In genomic region chr8:13412891-13413558, GRCm38 (mm10) we compare ENCODE assay signal across 9 mouse cellular contexts. TPM values are rescaled to one million over a fixed set of nuclear protein-coding genes. Genes with fewer than 3 reads are reported as not detected.
DNase-seq lines count a peak whose midpoint lies in the region; ATAC-seq and TF ChIP-seq lines count a peak whose summit lies in the region.
"Had no signal": no experiment of that assay in that cellular context is flagged by ENCODE, and none has a peak within 500 bp of the region (broad histone marks: within the 10 kb centered on the region; RNA-seq: fewer than 3 reads in every experiment).

No protein-coding gene starts in this region.

- TF ChIP-seq CTCF in ES-Bruce4 (IDR thresholded peaks at IDR 0.05; ENCODE audit: low read depth, low read length): peak; percentile 97

- TF ChIP-seq EP300 in ES-Bruce4 (IDR thresholded peaks at IDR 0.05; ENCODE audit: insufficient read depth, low read depth, low read length): 0 out of 2 replicates have a peak, but pooled peaks have one; percentile 17

- H3K27ac ChIP-seq in forebrain, embryonic 11.5 days (ENCODE audit: low read depth, low read length): no peak overlapping the region
- no peak overlapping the region for H3K27ac ChIP-seq in forebrain, embryonic 12.5 days
- no peak overlapping the region for H3K27ac ChIP-seq in ES-Bruce4 (ENCODE audit: insufficient read depth, low read length)
- H3K27ac ChIP-seq: limb, embryonic 12.5 days had no signal

- H3K9me3 ChIP-seq in forebrain, embryonic 11.5 days (ENCODE audit: control insufficient read depth, low read length): no peaks in the 10 kb centered on the region
- no peaks in the 10 kb centered on the region for H3K9me3 ChIP-seq in forebrain, embryonic 12.5 days
- H3K9me3 ChIP-seq in ES-Bruce4 (replicated peaks; ENCODE audit: control insufficient read depth, insufficient read depth, low read length, poor library complexity, severe bottlenecking): no peaks in the 10 kb centered on the region
- H3K9me3 ChIP-seq: limb, embryonic 12.5 days had no signal

- H3K4me2 ChIP-seq in forebrain, embryonic 11.5 days (ENCODE audit: low read depth, low read length, severe bottlenecking): no peak overlapping the region
- no peak overlapping the region for H3K4me2 ChIP-seq in forebrain, embryonic 12.5 days
- H3K4me2 ChIP-seq: limb, embryonic 12.5 days had no signal

- H3K9ac ChIP-seq in forebrain, embryonic 11.5 days (ENCODE audit: low read length): no peak overlapping the region
- H3K9ac ChIP-seq in forebrain, embryonic 12.5 days: no peak overlapping the region
- H3K9ac ChIP-seq in ES-Bruce4 (ENCODE audit: low read depth, poor library complexity, severe bottlenecking): no peak overlapping the region
- H3K9ac ChIP-seq: limb, embryonic 12.5 days had no signal

- no peaks in the 10 kb centered on the region for H3K4me1 ChIP-seq in forebrain, embryonic 11.5 days (replicated peaks; ENCODE audit: control insufficient read depth, insufficient read depth, low read length)
- no peaks in the 10 kb centered on the region for H3K4me1 ChIP-seq in forebrain, embryonic 12.5 days
- no peaks in the 10 kb centered on the region for H3K4me1 ChIP-seq in ES-Bruce4 (ENCODE audit: control insufficient read depth, insufficient read depth, low read length)
- H3K4me1 ChIP-seq: limb, embryonic 12.5 days had no signal

- no peaks in the 10 kb centered on the region for H3K27me3 ChIP-seq in forebrain, embryonic 11.5 days (ENCODE audit: control insufficient read depth, insufficient read depth, low read length)
- H3K27me3 ChIP-seq in forebrain, embryonic 12.5 days: peaks cover 3% of the 10 kb centered on the region; the same call in 1 of the 2 replicates
- H3K27me3 ChIP-seq in ES-Bruce4 (ENCODE audit: control insufficient read depth, insufficient read depth, low read length, poor library complexity, severe bottlenecking): no peaks in the 10 kb centered on the region

- no peaks in the 10 kb centered on the region for H3K36me3 ChIP-seq in forebrain, embryonic 11.5 days (ENCODE audit: control insufficient read depth, insufficient read depth, low read length)
- H3K36me3 ChIP-seq in forebrain, embryonic 12.5 days (replicated peaks): no peaks in the 10 kb centered on the region
- no peaks in the 10 kb centered on the region for H3K36me3 ChIP-seq in ES-Bruce4 (ENCODE audit: control insufficient read depth, insufficient read depth, low read length, poor library complexity, severe bottlenecking)
- H3K36me3 ChIP-seq: limb, embryonic 12.5 days had no signal

- TF ChIP-seq POLR2A in ES-Bruce4 (IDR thresholded peaks at IDR 0.05; ENCODE audit: insufficient read depth, low read length): no peak

- 64% methylated on average over 13 of the region's 13 CpGs for WGBS in forebrain, embryonic 11.5 days
- WGBS in forebrain, embryonic 12.5 days: 67% methylated on average over 13 of the region's 13 CpGs

- ATAC-seq in forebrain, embryonic 11.5 days (replicated peaks; ENCODE audit: low FRiP score): no peak
- ATAC-seq in forebrain, embryonic 12.5 days (ENCODE audit: low FRiP score): no peak
- peak; percentile 39; the same call in 1 of the 2 replicates for ATAC-seq in frontal cortex, adult (ENCODE audit: low TSS enrichment)

- DNase-seq in forebrain, embryonic 11.5 days (ENCODE audit: low spot score): peak; percentile 79
- DNase-seq in c-Kit-positive CD71-positive TER-119-negative erythroid progenitor cells, embryonic 14.5 days (ENCODE audit: low read depth): peak; percentile 35
- peak; percentile 49 for DNase-seq in kidney, postnatal 14 days
- peak; percentile 68 for DNase-seq in lung, postnatal 10 days
- DNase-seq in right cerebral cortex, postnatal 10 days (ENCODE audit: low spot score in 2 of 2): peak; percentile 45 to 78

- no peak overlapping the region for H3K4me3 ChIP-seq in forebrain, embryonic 11.5 days (ENCODE audit: low read depth, low read length)
- H3K4me3 ChIP-seq in forebrain, embryonic 12.5 days (replicated peaks): no peak overlapping the region
- H3K4me3 ChIP-seq in ES-Bruce4 (ENCODE audit: low read depth, low read length): no peak overlapping the region
- H3K4me3 ChIP-seq: limb, embryonic 12.5 days had no signal

RNA-seq across cellular contexts. Expression of gene Grk1, which starts 8.1 kb away (rescaled TPM):
- polyA plus RNA-seq in forebrain, embryonic 11.5 days (2014; fragmentation: Nextera tagmentation; extraction: Ambion mirVana): 0.05 TPM in 2 replicates
- 0.03 and 0.04 TPM in 2 replicates for polyA plus RNA-seq in forebrain, embryonic 12.5 days (2016; fragmentation: Nextera tagmentation; extraction: Ambion mirVana)
- polyA plus RNA-seq in ES-Bruce4 (2011; ENCODE audit: insufficient read depth, insufficient read length, low read depth, missing spikeins): not detected in 2 replicates

RNA-seq across cellular contexts. Expression of gene Atp4b, which starts 16.4 kb away (rescaled TPM):
- polyA plus RNA-seq in forebrain, embryonic 11.5 days (2014; fragmentation: Nextera tagmentation; extraction: Ambion mirVana): not detected in 2 replicates
- not detected in 2 replicates for polyA plus RNA-seq in forebrain, embryonic 12.5 days (2016; fragmentation: Nextera tagmentation; extraction: Ambion mirVana)
- polyA plus RNA-seq in ES-Bruce4 (2011; ENCODE audit: insufficient read depth, insufficient read length, low read depth, missing spikeins): not detected in 2 replicates
- polyA plus RNA-seq: limb, embryonic 12.5 days had no signal

RNA-seq across cellular contexts. Expression of gene Tmem255b, which starts 22.0 kb away (rescaled TPM):
- polyA plus RNA-seq in forebrain, embryonic 11.5 days (2014; fragmentation: Nextera tagmentation; extraction: Ambion mirVana): 0.39 TPM in 1 of 2 replicates, not detected in the other
- 0.27 TPM in 1 of 2 replicates, not detected in the other for polyA plus RNA-seq in forebrain, embryonic 12.5 days (2016; fragmentation: Nextera tagmentation; extraction: Ambion mirVana)
- polyA plus RNA-seq in ES-Bruce4 (2011; ENCODE audit: insufficient read depth, insufficient read length, low read depth, missing spikeins): not detected in 2 replicates
